Mouse (Mus musculus) kidney, embryonic 14.5 days (tissue): ENCODE results near the gene Pes1. TPM values are rescaled to one million over a fixed set of nuclear protein-coding genes. Genes with fewer than 3 reads are reported as not detected.
"Not testable (repeated sequence)": the region's sequence is repeated elsewhere in the genome, so short reads cannot be mapped to it uniquely, and the experiment has no call there.

Experiments used
- ATAC-seq: fragments of 200-750 bp; cut with Nextera tagmentation; 2 replicates; pipeline ENCODE4 v1.8.0; 2017; ENCODE audit warnings: moderate number of reproducible peaks, mild to moderate bottlenecking, moderate TSS enrichment, moderate library complexity; ENCODE audit not compliant: low FRiP score, low TSS enrichment
- H3K27ac ChIP-seq: fragments of 300-500 bp; sonication (generic); 2 replicates; pipeline ENCODE4 v1.5.1; 2014; ENCODE audit warnings: low read depth, mild to moderate bottlenecking, low read length, moderate library complexity, mixed read lengths
- H3K27me3 ChIP-seq: fragments of 300-500 bp; sonication (generic); 2 replicates; pipeline ENCODE4 v1.6.1; 2014; ENCODE audit warnings: mild to moderate bottlenecking, low read length; ENCODE audit not compliant: control insufficient read depth, insufficient read depth
- H3K36me3 ChIP-seq: fragments of 300-500 bp; sonication (generic); 2 replicates; pipeline ENCODE4 v1.6.1; 2014; ENCODE audit warnings: low read length, mixed read lengths; ENCODE audit not compliant: control insufficient read depth, insufficient read depth
- H3K4me1 ChIP-seq: fragments of 300-500 bp; sonication (generic); 2 replicates; pipeline ENCODE4 v1.6.1; 2014; ENCODE audit warnings: low read length, mixed read lengths; ENCODE audit not compliant: control insufficient read depth, insufficient read depth
- H3K4me2 ChIP-seq: fragments of 300-500 bp; sonication (generic); replicated peaks from 2 replicates; pipeline ENCODE4 v1.6.1; 2014; ENCODE audit warnings: low read depth, mild to moderate bottlenecking, low read length
- H3K4me3 ChIP-seq: fragments of 300-500 bp; sonication (generic); 2 replicates; pipeline ENCODE4 v1.5.1; 2014; ENCODE audit warnings: mild to moderate bottlenecking, low read length
- H3K9ac ChIP-seq: fragments of 300-500 bp; sonication (generic); 2 replicates; pipeline ENCODE4 v1.6.1; 2014; ENCODE audit warnings: low read depth, mild to moderate bottlenecking, low read length, moderate library complexity
- H3K9me3 ChIP-seq: fragments of 300-500 bp; sonication (generic); 2 replicates; pipeline ENCODE4 v1.6.1; 2016; ENCODE audit warnings: low read length; ENCODE audit not compliant: control insufficient read depth
- WGBS: fragments of 180-500 bp; shearing (Covaris S2); extraction: QIAGEN DNeasy Blood & Tissue Kit; methylation state at CpG from one replicate; pipeline ENCODE4 v1.1.7; 2014; 5-methylcytosine and 5-hydroxymethylcytosine counted together
- polyA plus RNA-seq: library from polyadenylated mRNA; unstranded; fragments of >200 nt; fragmentation: Nextera tagmentation; extraction: Ambion mirVana; gene quantifications from 2 replicates; pipeline ENCODE4 v1.2.1, GENCODE M21; 2014

Gene Pes1
- polyA plus RNA-seq, 1 experiment from 2014 or later: 81.2 TPM

DNA sequence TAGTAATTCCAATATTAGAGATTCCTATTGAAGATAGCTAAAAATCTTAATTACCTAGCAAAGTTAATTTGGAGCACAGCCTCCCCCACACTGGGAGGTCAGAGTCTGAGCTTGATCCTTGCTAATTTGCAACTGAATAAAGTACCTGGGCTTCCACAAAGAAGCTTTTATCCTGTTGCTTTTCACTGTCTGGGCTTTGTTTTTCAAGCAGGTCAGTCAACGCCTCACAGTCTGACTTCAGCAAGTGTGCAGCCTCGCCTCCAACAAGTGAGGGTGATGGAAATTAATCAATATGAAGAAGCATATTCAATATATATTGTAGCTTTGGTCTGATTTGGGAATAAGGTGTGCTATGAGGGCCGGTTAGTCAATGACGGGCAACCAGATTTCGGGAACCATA lies 8.9 kb upstream of the Pes1 start:
- not testable (repeated sequence) for H3K4me1 ChIP-seq, H3K9ac ChIP-seq, H3K36me3 ChIP-seq, ATAC-seq, H3K9me3 ChIP-seq, H3K27ac ChIP-seq, H3K27me3 ChIP-seq, H3K4me3 ChIP-seq, H3K4me2 ChIP-seq
- WGBS: 87% methylated on average over 5 of the region's 5 CpGs

DNA sequence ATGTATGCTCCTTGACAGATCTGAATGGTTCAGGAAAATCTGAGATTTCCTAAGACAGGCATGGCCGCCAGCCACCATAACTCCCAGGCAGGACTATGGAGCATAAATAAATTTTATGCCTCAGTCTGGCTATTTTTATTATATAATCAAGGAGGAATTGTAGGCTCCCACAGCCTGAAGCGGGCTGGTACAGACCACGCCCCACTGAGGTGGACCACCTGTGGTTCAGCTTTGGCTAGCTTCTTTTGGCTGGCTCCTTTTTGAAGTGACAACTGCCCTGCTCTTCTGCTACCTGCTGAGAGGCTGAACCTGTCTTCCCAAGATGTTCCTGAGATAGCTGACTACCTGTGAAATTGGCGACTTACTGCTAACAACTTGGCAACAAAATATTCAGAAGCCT lies 8.4 kb upstream of the Pes1 start:
- not testable (repeated sequence) for H3K9me3 ChIP-seq, H3K36me3 ChIP-seq, H3K4me3 ChIP-seq, H3K27ac ChIP-seq, H3K4me2 ChIP-seq, H3K4me1 ChIP-seq, ATAC-seq, H3K9ac ChIP-seq, H3K27me3 ChIP-seq
- WGBS: 85% methylated on average over 4 of the region's 4 CpGs

DNA sequence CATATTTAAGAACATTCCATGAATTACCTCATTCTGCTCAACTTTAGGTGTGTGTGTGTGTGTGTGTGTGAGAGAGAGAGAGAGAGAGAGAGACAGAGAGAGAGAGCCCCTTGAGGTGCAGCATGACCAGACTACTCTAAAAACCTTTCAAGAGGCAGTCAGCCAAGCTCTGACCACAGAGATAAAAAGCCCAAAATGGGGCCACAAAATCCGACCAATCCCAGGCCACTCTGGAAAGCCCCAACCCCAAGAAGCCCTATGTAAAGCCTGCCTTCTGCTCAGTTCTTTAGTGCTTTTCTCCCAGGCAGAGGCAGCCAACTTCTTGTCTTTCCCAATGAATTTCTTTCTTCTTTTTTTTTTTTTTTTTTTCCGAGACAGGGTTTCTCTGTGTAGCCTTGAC lies 2.9 kb upstream of the Pes1 start:
- H3K36me3 ChIP-seq: no peaks in the 10 kb centered on the region
- H3K27ac ChIP-seq: no peak overlapping the region
- no peak overlapping the region for H3K9ac ChIP-seq
- no peak for ATAC-seq
- H3K27me3 ChIP-seq: no peaks in the 10 kb centered on the region
- H3K4me3 ChIP-seq: no peak overlapping the region
- 60% methylated on average over 2 of the region's 2 CpGs for WGBS
- no peak overlapping the region for H3K4me2 ChIP-seq
- H3K4me1 ChIP-seq: peaks cover 7% of the 10 kb centered on the region; the same call in 1 of the 2 replicates
- H3K9me3 ChIP-seq: no peaks in the 10 kb centered on the region

DNA sequence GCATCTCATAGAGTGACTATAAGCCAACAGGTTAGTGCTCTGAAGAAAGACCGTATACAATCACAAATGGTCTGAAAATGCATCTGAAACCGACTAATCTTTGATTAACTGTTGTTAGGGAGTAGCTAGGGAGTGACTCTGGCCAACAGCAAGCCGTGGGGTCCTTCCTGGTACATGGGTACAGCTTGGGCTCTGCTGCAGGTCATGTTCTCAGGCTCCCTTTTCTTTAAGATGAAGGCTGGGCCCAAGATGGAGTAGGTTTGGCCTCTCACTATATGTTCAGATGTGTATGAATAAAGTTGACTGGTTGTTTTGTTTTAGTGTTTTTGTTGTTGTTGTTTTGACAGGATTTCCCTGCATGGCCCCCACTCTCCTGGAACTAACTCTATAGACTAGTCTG lies 2.0 kb upstream of the Pes1 start:
- no peaks in the 10 kb centered on the region for H3K9me3 ChIP-seq
- H3K4me1 ChIP-seq: peaks cover 7% of the 10 kb centered on the region; the same call in 1 of the 2 replicates
- H3K4me3 ChIP-seq: no peak overlapping the region
- no peak for ATAC-seq
- WGBS: 62% methylated on average over 3 of the region's 3 CpGs
- H3K27ac ChIP-seq: no peak overlapping the region
- H3K36me3 ChIP-seq: peaks cover 4% of the 10 kb centered on the region; the same call in 1 of the 2 replicates
- no peak overlapping the region for H3K9ac ChIP-seq
- no peak overlapping the region for H3K4me2 ChIP-seq
- no peaks in the 10 kb centered on the region for H3K27me3 ChIP-seq

DNA sequence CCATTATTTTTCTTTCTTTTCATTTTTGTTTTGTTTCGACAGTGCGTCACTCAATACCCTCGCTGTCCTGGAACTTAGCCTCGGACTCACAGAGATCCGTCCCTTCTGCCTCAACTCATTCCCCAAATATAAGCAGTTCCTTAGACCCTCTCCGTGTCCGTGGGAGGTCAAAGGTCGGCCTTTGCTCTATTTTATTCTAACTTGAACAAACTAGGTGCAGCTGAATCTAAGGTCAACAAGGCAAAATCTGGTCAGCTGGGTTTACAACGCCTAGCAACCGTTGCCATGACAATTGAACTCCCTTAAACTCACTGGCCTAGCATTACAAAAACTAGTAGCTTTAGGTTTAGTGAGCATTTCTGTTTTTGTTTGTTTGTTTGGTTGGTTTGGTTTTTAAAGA lies 620 bp upstream of the Pes1 start:
- Histone ChIP-seq H3K9me3 (no peaks in the 10 kb centered on the region), H3K27me3 (no peaks in the 10 kb centered on the region), H3K4me2 (peak overlapping the region; percentile 58), H3K4me1 (peaks cover 7% of the 10 kb centered on the region; the same call in 1 of the 2 replicates), H3K36me3 (peaks cover 14% of the 10 kb centered on the region; the same call in 1 of the 2 replicates), H3K27ac (peak overlapping the region; percentile 38; the same call in 1 of the 2 replicates), H3K4me3 (peak overlapping the region; percentile 79), H3K9ac (peak overlapping the region; percentile 80; the same call in 1 of the 2 replicates)
- ATAC-seq: 0 out of 2 replicates have a peak, but pooled peaks have one; percentile 9
- WGBS: 86% methylated on average over 10 of the region's 10 CpGs

DNA sequence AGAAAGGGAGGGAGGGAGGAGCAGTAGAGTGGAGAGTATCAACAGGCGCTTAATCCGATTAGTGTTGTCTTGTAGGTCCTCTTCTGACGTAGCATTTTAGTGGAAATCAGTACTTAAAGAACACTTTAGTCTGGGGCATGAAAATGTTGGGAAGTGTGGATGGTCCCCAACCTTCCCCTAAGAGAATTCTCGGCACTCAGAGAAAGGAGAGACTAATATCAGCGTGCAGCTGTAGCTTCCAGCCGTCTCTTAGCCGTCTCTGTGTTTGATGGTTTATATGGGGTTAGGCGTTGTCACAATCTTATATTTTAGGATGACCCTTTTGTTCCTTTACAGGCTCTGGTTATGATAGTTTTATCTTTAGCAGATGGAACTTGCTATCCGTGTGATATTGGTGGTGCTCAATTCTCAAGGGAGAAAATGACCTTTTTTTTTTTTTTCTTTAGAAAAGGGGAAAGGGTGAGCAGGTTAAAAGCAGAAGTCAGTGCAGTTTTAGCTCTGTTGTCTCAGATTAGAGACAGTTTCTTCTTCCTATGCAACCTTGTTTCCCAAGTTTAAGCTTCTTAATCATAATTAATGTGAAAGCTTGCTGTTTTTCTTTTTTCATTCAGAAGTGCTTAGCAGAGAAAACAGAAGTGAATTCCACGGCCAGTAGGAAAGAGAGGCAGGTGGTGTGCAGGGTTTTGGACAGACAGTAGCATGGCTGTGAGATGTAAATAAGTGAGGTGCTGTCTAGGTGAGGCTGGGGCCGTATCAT lies 819 bp downstream of the Pes1 start:
- Histone ChIP-seq H3K4me3 (peak overlapping the region; percentile 79), H3K4me1 (peaks cover 7% of the 10 kb centered on the region; the same call in 1 of the 2 replicates), H3K27me3 (no peaks in the 10 kb centered on the region), H3K36me3 (peaks cover 25% of the 10 kb centered on the region), H3K4me2 (peak overlapping the region; percentile 58), H3K27ac (peak overlapping the region; percentile 39; the same call in 1 of the 2 replicates), H3K9me3 (no peaks in the 10 kb centered on the region), H3K9ac (peak overlapping the region; percentile 80)
- 14% methylated on average over 11 of the region's 11 CpGs for WGBS
- no peak for ATAC-seq

DNA sequence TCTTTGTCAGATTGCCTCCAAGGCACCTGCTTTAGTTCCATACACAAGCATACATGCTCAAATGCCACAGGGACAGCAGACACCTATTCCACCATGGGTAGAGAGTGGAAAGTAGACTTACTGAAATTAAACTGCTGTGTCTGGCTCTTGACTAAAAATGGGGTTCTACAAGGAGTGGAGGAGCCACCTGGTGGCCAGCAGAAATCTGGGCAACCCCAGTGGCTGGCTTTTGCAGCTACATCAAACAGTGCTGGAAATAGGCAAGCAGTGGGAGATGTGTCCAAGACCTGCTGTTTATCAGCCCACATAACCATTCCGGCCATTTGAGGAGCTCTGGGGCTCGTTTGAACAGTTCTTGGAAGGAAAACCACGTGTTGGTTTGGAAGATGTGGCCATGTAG lies 6.1 kb downstream of the Pes1 start:
- no peak overlapping the region for H3K4me2 ChIP-seq
- WGBS: 86% methylated on average over 3 of the region's 3 CpGs
- H3K36me3 ChIP-seq: peaks cover 77% of the 10 kb centered on the region
- H3K4me3 ChIP-seq: no peak overlapping the region
- ATAC-seq: no peak
- no peak overlapping the region for H3K9ac ChIP-seq
- H3K27ac ChIP-seq: no peak overlapping the region
- H3K27me3 ChIP-seq: no peaks in the 10 kb centered on the region
- peaks cover 4% of the 10 kb centered on the region; the same call in 1 of the 2 replicates for H3K4me1 ChIP-seq
- H3K9me3 ChIP-seq: no peaks in the 10 kb centered on the region

DNA sequence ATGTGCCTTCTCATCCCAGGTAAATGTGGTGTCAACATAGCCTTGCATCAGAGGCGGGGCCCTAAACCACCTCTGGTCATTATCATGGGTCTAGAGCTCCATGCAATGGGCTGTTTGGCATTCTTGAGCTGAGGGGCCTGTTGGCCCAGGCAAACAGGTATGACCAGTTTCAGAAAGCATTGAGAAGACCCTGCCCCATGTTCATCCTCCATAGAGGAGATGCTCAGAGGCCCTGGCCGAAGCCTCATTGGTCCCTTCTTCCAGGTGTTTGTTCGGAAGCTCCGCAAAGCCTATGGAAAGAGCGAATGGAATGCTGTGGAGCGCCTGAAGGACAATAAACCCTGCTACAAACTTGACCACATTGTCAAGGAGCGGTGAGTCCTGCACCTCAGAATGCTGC lies 6.6 kb downstream of the Pes1 start:
- Histone ChIP-seq H3K4me2 (no peak overlapping the region), H3K9me3 (no peaks in the 10 kb centered on the region), H3K27ac (no peak overlapping the region), H3K4me1 (0 out of 2 replicates have a peak, but pooled peaks cover 2% of the 10 kb centered on the region), H3K36me3 (peaks cover 82% of the 10 kb centered on the region), H3K4me3 (no peak overlapping the region), H3K9ac (no peak overlapping the region), H3K27me3 (no peaks in the 10 kb centered on the region)
- WGBS: 95% methylated on average over 7 of the region's 7 CpGs
- ATAC-seq: no peak

DNA sequence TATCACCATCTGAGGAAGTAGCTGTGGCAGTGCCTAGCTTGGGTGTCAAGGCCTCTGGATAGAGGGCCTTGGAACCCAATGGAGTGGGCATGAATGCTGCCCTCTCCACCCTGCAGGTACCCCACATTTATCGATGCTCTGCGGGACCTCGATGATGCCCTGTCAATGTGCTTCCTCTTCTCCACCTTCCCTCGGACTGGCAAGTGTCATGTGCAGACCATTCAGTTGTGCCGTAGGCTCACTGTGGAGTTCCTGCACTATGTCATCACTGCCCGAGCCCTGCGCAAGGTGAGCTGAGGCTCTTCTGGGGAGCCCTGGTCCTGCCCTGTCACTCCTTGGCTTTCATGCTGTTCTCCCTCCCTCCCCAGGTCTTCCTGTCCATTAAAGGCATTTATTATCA lies 9.3 kb downstream of the Pes1 start:
- Histone ChIP-seq H3K36me3 (peaks cover 97% of the 10 kb centered on the region), H3K4me3 (no peak overlapping the region), H3K9me3 (no peaks in the 10 kb centered on the region), H3K4me2 (no peak overlapping the region), H3K27ac (no peak overlapping the region), H3K9ac (no peak overlapping the region), H3K27me3 (no peaks in the 10 kb centered on the region), H3K4me1 (no peaks in the 10 kb centered on the region)
- no peak for ATAC-seq
- 96% methylated on average over 7 of the region's 7 CpGs for WGBS
